In genomic region chr1:82596864-82597596, GRCm38 (mm10) we compare ENCODE assay signal across 11 mouse cellular contexts. TPM values are rescaled to one million over a fixed set of nuclear protein-coding genes. Genes with fewer than 3 reads are reported as not detected.
DNase-seq lines count a peak whose midpoint lies in the region; ATAC-seq lines count a peak whose summit lies in the region.
"Had no signal": no experiment of that assay in that cellular context is flagged by ENCODE, and none has a peak within 500 bp of the region (broad histone marks: within the 10 kb centered on the region; RNA-seq: fewer than 3 reads in every experiment).

No protein-coding gene starts in this region.

- H3K4me3 ChIP-seq in kidney, embryonic 15.5 days (replicated peaks), result no peak overlapping the region
- H3K4me3 ChIP-seq: heart, adult 2 months; limb, embryonic 13.5 days; myocyte had no signal

- intact Hi-C loops in left cerebral cortex, postnatal 4 days (cut with DNase I), result no loop called here

- H3K4me2 ChIP-seq in kidney, embryonic 15.5 days, result no peak overlapping the region
- H3K4me2 ChIP-seq: limb, embryonic 13.5 days had no signal

- H3K36me3 ChIP-seq in kidney, embryonic 15.5 days, result no peaks in the 10 kb centered on the region
- H3K36me3 ChIP-seq: limb, embryonic 13.5 days had no signal

- H3K9me3 ChIP-seq in kidney, embryonic 15.5 days (replicated peaks), result no peaks in the 10 kb centered on the region
- H3K9me3 ChIP-seq: limb, embryonic 13.5 days had no signal

- H3K27ac ChIP-seq in kidney, embryonic 15.5 days, result peak overlapping the region; percentile 59
- H3K27ac ChIP-seq: heart, adult 2 months; limb, embryonic 13.5 days had no signal

- WGBS in kidney, embryonic 15.5 days, result 26% methylated on average over 6 of the region's 6 CpGs

- no peak overlapping the region for H3K9ac ChIP-seq in kidney, embryonic 15.5 days
- H3K9ac ChIP-seq: limb, embryonic 13.5 days had no signal

- DNase-seq in left cerebral cortex, postnatal 4 days, result peak; percentile 27
- no peak for DNase-seq in left cerebral cortex, adult 9 months (ENCODE audit: low spot score in 2 of 2)
- peak; percentile 77 to 82 for DNase-seq in adrenal gland, postnatal 36 days
- DNase-seq in ovary, postnatal 36 days (ENCODE audit: low spot score), result peak; percentile 50
- no peak for DNase-seq in right cerebral cortex, adult 2 months (ENCODE audit: low spot score in 2 of 2)
- no peak for DNase-seq in left cerebral cortex, adult 18-20 months (ENCODE audit: low spot score in 2 of 2)

- peaks cover 16% of the 10 kb centered on the region for H3K4me1 ChIP-seq in kidney, embryonic 15.5 days
- H3K4me1 ChIP-seq: limb, embryonic 13.5 days had no signal

- H3K27me3 ChIP-seq in kidney, embryonic 15.5 days, result no peaks in the 10 kb centered on the region
- H3K27me3 ChIP-seq: limb, embryonic 13.5 days had no signal

- peak; percentile 89 for ATAC-seq in kidney, embryonic 15.5 days (replicated peaks; ENCODE audit: low FRiP score)
- ATAC-seq in erythroblast, adult 5-6 weeks (replicated peaks; ENCODE audit: low FRiP score, poor library complexity, severe bottlenecking), result no peak

RNA-seq across cellular contexts. Expression of gene Col4a3, which starts 10.3 kb away (rescaled TPM):
- total RNA-seq in left cerebral cortex, postnatal 4 days (2021), result 1 to 10 TPM in 1 of 2 experiments, under 1 TPM in 1; 0.32 to 1.1 TPM
- total RNA-seq in adrenal gland, postnatal 36 days (2021), result 1 to 10 TPM; 2.9 to 4.5 TPM
- polyA plus RNA-seq in kidney, embryonic 15.5 days (2015; fragmentation: Nextera tagmentation; extraction: Ambion mirVana), result 2.6 and 2.8 TPM in 2 replicates
- total RNA-seq in left cerebral cortex, adult 18-20 months (2021), result 1 to 10 TPM in 1 of 2 experiments, under 1 TPM in 1; 0.77 to 1.2 TPM
- not detected in 2 replicates for total RNA-seq in erythroblast, adult 5-6 weeks (2015; ENCODE audit: low replicate concordance)
- total RNA-seq in erythroblast, adult 5-6 weeks (2017; ENCODE audit: low replicate concordance), result not detected in 2 replicates

RNA-seq across cellular contexts. Expression of gene Col4a4, which starts 10.4 kb away (rescaled TPM):
- 1 to 10 TPM; 1.7 TPM for total RNA-seq in left cerebral cortex, postnatal 4 days (2021)
- 1 to 10 TPM; 7.0 to 8.6 TPM for total RNA-seq in adrenal gland, postnatal 36 days (2021)
- polyA plus RNA-seq in kidney, embryonic 15.5 days (2015; fragmentation: Nextera tagmentation; extraction: Ambion mirVana), result 3.4 and 3.8 TPM in 2 replicates
- total RNA-seq in left cerebral cortex, adult 18-20 months (2021), result 1 to 10 TPM; 2.2 TPM
- total RNA-seq in erythroblast, adult 5-6 weeks (2015; ENCODE audit: low replicate concordance), result not detected in 2 replicates
- total RNA-seq in erythroblast, adult 5-6 weeks (2017; ENCODE audit: low replicate concordance), result 0.09 TPM in 1 of 2 replicates, not detected in the other

Comparison
In these comparisons a context has a peak if more than half of its experiments do, and no peak if none do; other contexts are left out.
1. DNase-seq: peak in left cerebral cortex, postnatal 4 days (single experiment), adrenal gland, postnatal 36 days (2 of 2) and ovary, postnatal 36 days (single experiment); none in left cerebral cortex, adult 9 months (0 of 2), right cerebral cortex, adult 2 months (0 of 2) and left cerebral cortex, adult 18-20 months (0 of 2).